ENCODE assay signal across 1 mouse cellular context in the genomic region with DNA sequence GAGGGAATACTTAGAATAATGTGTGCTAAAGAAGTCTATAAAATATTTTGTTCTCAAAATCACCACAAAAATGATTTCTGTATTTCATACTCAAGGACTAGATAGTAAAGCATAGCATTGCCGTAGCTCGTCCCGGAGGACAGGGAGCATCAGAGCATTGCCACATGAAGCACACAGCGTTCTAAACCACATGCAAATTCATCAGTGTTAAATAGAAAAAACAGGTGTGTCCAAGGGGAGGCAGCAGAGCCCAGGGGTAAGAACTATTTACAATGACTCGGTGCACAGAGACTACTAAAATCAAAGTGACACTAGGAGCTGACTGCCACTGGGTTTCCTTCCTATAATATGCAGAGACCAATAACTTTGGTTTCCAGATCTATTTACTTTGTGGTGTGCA.
TF ChIP-seq lines count a peak whose summit lies in the region.

No protein-coding gene starts in this region.

TF ChIP-seq in CH12.LX, 34 proteins besides CTCF, POLR2A, EP300 and RAD21 (continued from another document):
- no peak for TF ChIP-seq RCOR1 (conservative IDR thresholded peaks at IDR 0.05; ENCODE audit: low read depth, low read length)
- TF ChIP-seq MAX (IDR thresholded peaks at IDR 0.05; ENCODE audit: low read length), result 0 out of 2 replicates have a peak, but pooled peaks have one; percentile 48
- no peak; the same call in 1 of the 2 replicates for TF ChIP-seq SMC3 (IDR thresholded peaks at IDR 0.05; ENCODE audit: low read depth, low read length)
